Mouse (Mus musculus): ENCODE data around the gene Atp1a2. TPM values are rescaled to one million over a fixed set of nuclear protein-coding genes. Genes with fewer than 3 reads are reported as not detected.
A peak's percentile ranks its signal among the peaks of the same experiment; 100 is the strongest.

The Atp1a2 gene
- total and polyA plus RNA-seq, 3 experiments = 0.07 to 0.23 (median 0.13) TPM

GRCm38 (mm10) chr1:172277172-172277571, 20.7 kb downstream of the Atp1a2 start:
- in situ Hi-C loops (cut with MboI; ENCODE audit: low pct_ligation_motif_present, low pct_unique_long_range_greater_than_20kb, low sequenced_read_pairs) (no loop called here), dilution Hi-C loops (cut with MboI; ENCODE audit: extremely low pct_ligation_motif_present, extremely low pct_unique_long_range_greater_than_20kb, low sequenced_read_pairs) (no loop called here)
- peak; percentile 79 for TF ChIP-seq EP300 (IDR thresholded peaks at IDR 0.05; ENCODE audit: low read length)
- TF ChIP-seq HCFC1 (IDR thresholded peaks at IDR 0.05; ENCODE audit: low read depth, low read length) = peak; percentile 68
- TF ChIP-seq ELF1 (IDR thresholded peaks at IDR 0.05; ENCODE audit: low read depth, low read length) = peak; percentile 89
- peak; percentile 92 for TF ChIP-seq IRF4 (IDR thresholded peaks at IDR 0.05; ENCODE audit: low read depth, low read length)
- 0 out of 2 replicates have a peak, but pooled peaks have one; percentile 47 for TF ChIP-seq TBP (conservative IDR thresholded peaks at IDR 0.05; ENCODE audit: low read depth, low read length)
- no peak for TF ChIP-seq ZC3H11A (IDR thresholded peaks at IDR 0.05; ENCODE audit: low read depth, low read length)
- no peak for TF ChIP-seq E2F4 (IDR thresholded peaks at IDR 0.05; ENCODE audit: insufficient replicate concordance, low read depth, low read length)
- no peak for TF ChIP-seq JUN (IDR thresholded peaks at IDR 0.05; ENCODE audit: insufficient read depth, low read depth, low read length)
- TF ChIP-seq MAFK (IDR thresholded peaks at IDR 0.05; ENCODE audit: insufficient replicate concordance, low read length) = 0 out of 2 replicates have a peak, but pooled peaks have one; percentile 32
- no peak for TF ChIP-seq GABPA (IDR thresholded peaks at IDR 0.05; ENCODE audit: insufficient replicate concordance, low read depth, low read length)
- no peak for TF ChIP-seq CHD1 (IDR thresholded peaks at IDR 0.05; ENCODE audit: low read depth, low read length)
- no peak for TF ChIP-seq BHLHE40 (IDR thresholded peaks at IDR 0.05; ENCODE audit: low read depth, low read length)
- no peak for TF ChIP-seq JUND (conservative IDR thresholded peaks at IDR 0.05; ENCODE audit: low read depth, low read length)
- no peak for TF ChIP-seq ZNF384 (IDR thresholded peaks at IDR 0.05; ENCODE audit: low read depth, low read length)
- peak; percentile 46 for TF ChIP-seq POLR2A (IDR thresholded peaks at IDR 0.05; ENCODE audit: low read depth, low read length)
- no peak for TF ChIP-seq ETS1 (conservative IDR thresholded peaks at IDR 0.05; ENCODE audit: low read depth, low read length)
- TF ChIP-seq MXI1 (IDR thresholded peaks at IDR 0.05; ENCODE audit: low read depth, low read length) = 0 out of 2 replicates have a peak, but pooled peaks have one; percentile 14
- TF ChIP-seq TCF12 (IDR thresholded peaks at IDR 0.05; ENCODE audit: low read depth, low read length) = peak; percentile 49; the same call in 1 of the 2 replicates
- H3K9me3 ChIP-seq (replicated peaks; ENCODE audit: low read length) = no peaks in the 10 kb centered on the region
- no peaks in the 10 kb centered on the region for H3K79me2 ChIP-seq (replicated peaks; ENCODE audit: control insufficient read depth, extremely low read depth, insufficient read depth, poor library complexity, severe bottlenecking)
- H3K4me1 ChIP-seq (ENCODE audit: control insufficient read depth in 1 of 2, insufficient read depth in 2 of 2) = peaks cover 12 to 50% of the 10 kb centered on the region in 2 experiments
- H3K27ac ChIP-seq (ENCODE audit: insufficient read depth, low read depth) = no peak overlapping the region
- H3K27me3 ChIP-seq (replicated peaks) = no peaks in the 10 kb centered on the region
- H3K36me3 ChIP-seq (replicated peaks in 1 of 2; ENCODE audit: control insufficient read depth in 1 of 2, insufficient read depth in 1 of 2, low read length in 1 of 2) = no peaks in the 10 kb centered on the region
- DNase-seq (ENCODE audit: extremely low read depth) = peak; percentile 82
- H3K4me3 ChIP-seq (replicated peaks in 1 of 3; ENCODE audit: low read depth in 2 of 3, low read length in 2 of 3, poor library complexity in 1 of 3) = no peak overlapping the region
- H3K4me2 ChIP-seq (ENCODE audit: insufficient read depth, low read depth, poor library complexity, severe bottlenecking) = no peak overlapping the region
- H3K9ac ChIP-seq (ENCODE audit: insufficient read depth, low read depth) = 0 out of 2 replicates have a peak overlapping the region, but pooled peaks have one; percentile 1

- no peaks in the 10 kb centered on the region for H3K36me3 ChIP-seq (replicated peaks in 1 of 2; ENCODE audit: control insufficient read depth in 1 of 2, insufficient read depth in 1 of 2, low read length in 1 of 2)
- DNase-seq (ENCODE audit: extremely low read depth) = no peak
- in situ Hi-C loops (cut with MboI; ENCODE audit: low pct_ligation_motif_present, low pct_unique_long_range_greater_than_20kb, low sequenced_read_pairs) (no loop called here), dilution Hi-C loops (cut with MboI; ENCODE audit: extremely low pct_ligation_motif_present, extremely low pct_unique_long_range_greater_than_20kb, low sequenced_read_pairs) (no loop called here)
- H3K27ac ChIP-seq (ENCODE audit: insufficient read depth, low read depth) = no peak overlapping the region
- no peaks in the 10 kb centered on the region for H3K27me3 ChIP-seq (replicated peaks)
- no peaks in the 10 kb centered on the region for H3K79me2 ChIP-seq (replicated peaks; ENCODE audit: control insufficient read depth, extremely low read depth, insufficient read depth, poor library complexity, severe bottlenecking)
- H3K4me1 ChIP-seq (ENCODE audit: control insufficient read depth in 1 of 2, insufficient read depth in 2 of 2) = peaks cover 10 to 29% of the 10 kb centered on the region in 2 experiments
- H3K9ac ChIP-seq (ENCODE audit: insufficient read depth, low read depth) = no peak overlapping the region
- H3K4me3 ChIP-seq (replicated peaks in 1 of 3; ENCODE audit: low read depth in 2 of 3, low read length in 2 of 3, poor library complexity in 1 of 3) = no peak overlapping the region
- H3K4me2 ChIP-seq (ENCODE audit: insufficient read depth, low read depth, poor library complexity, severe bottlenecking) = no peak overlapping the region
- TF ChIP-seq MEF2A (IDR thresholded peaks at IDR 0.05; ENCODE audit: borderline replicate concordance, low read depth, low read length) = no peak
- no peak for TF ChIP-seq MXI1 (IDR thresholded peaks at IDR 0.05; ENCODE audit: low read depth, low read length)
- no peak for TF ChIP-seq ZC3H11A (IDR thresholded peaks at IDR 0.05; ENCODE audit: low read depth, low read length)
- no peak for TF ChIP-seq NELFE (IDR thresholded peaks at IDR 0.05; ENCODE audit: low read depth, low read length)
- TF ChIP-seq GABPA (IDR thresholded peaks at IDR 0.05; ENCODE audit: insufficient replicate concordance, low read depth, low read length) = no peak
- no peak for TF ChIP-seq POLR2AphosphoS2 (IDR thresholded peaks at IDR 0.05; ENCODE audit: low read depth, low read length)
- no peak for TF ChIP-seq IRF4 (IDR thresholded peaks at IDR 0.05; ENCODE audit: low read depth, low read length)
- TF ChIP-seq JUN (IDR thresholded peaks at IDR 0.05; ENCODE audit: insufficient read depth, low read depth, low read length) = no peak
- no peak for TF ChIP-seq NRF1 (IDR thresholded peaks at IDR 0.05; ENCODE audit: low read depth, low read length)
- no peak for TF ChIP-seq TCF12 (IDR thresholded peaks at IDR 0.05; ENCODE audit: low read depth, low read length)
- H3K9me3 ChIP-seq (replicated peaks; ENCODE audit: low read length) = no peaks in the 10 kb centered on the region
These were observed 23.3 kb downstream of the Atp1a2 start for GRCm38 (mm10) chr1:172274547-172274946.

Measured in CH12.LX (cell line).